Mouse (Mus musculus): Measurements from ENCODE around the gene Stard9. TPM values are rescaled to one million over a fixed set of nuclear protein-coding genes. Genes with fewer than 3 reads are reported as not detected.

Stard9 gene
- polyA plus RNA-seq, 1 experiment from 2014 or later: 3.6 TPM

GRCm38 (mm10) chr2:120710154-120710553, 81.2 kb downstream of the Stard9 start:
- no peaks in the 10 kb centered on the region for H3K27me3 ChIP-seq (ENCODE audit: control insufficient read depth, insufficient read depth, low read length)
- H3K27ac ChIP-seq (ENCODE audit: low read length): no peak overlapping the region
- H3K4me3 ChIP-seq (ENCODE audit: low read length): no peak overlapping the region
- WGBS: 70% methylated on average over 3 of the region's 3 CpGs
- H3K9me3 ChIP-seq (replicated peaks; ENCODE audit: control insufficient read depth, low read length): no peaks in the 10 kb centered on the region
- H3K4me2 ChIP-seq (ENCODE audit: low read depth, low read length): no peak overlapping the region
- H3K36me3 ChIP-seq (ENCODE audit: control insufficient read depth, insufficient read depth): peaks cover 23% of the 10 kb centered on the region
- peaks cover 5% of the 10 kb centered on the region for H3K4me1 ChIP-seq (ENCODE audit: control insufficient read depth, insufficient read depth, low read length)
- H3K9ac ChIP-seq (ENCODE audit: low read length): no peak overlapping the region
- 0 out of 2 replicates have a peak, but pooled peaks have one; percentile 16 for ATAC-seq (replicated peaks; ENCODE audit: extremely low read depth, insufficient read depth, low FRiP score)

GRCm38 (mm10) chr2:120710948-120711347, 82.0 kb downstream of the Stard9 start:
- Histone ChIP-seq H3K36me3 (ENCODE audit: control insufficient read depth, insufficient read depth) (peaks cover 24% of the 10 kb centered on the region), H3K4me2 (ENCODE audit: low read depth, low read length) (no peak overlapping the region), H3K27me3 (ENCODE audit: control insufficient read depth, insufficient read depth, low read length) (no peaks in the 10 kb centered on the region), H3K27ac (ENCODE audit: low read length) (no peak overlapping the region), H3K4me3 (ENCODE audit: low read length) (no peak overlapping the region), H3K9me3 (replicated peaks; ENCODE audit: control insufficient read depth, low read length) (no peaks in the 10 kb centered on the region), H3K4me1 (ENCODE audit: control insufficient read depth, insufficient read depth, low read length) (peaks cover 5% of the 10 kb centered on the region), H3K9ac (ENCODE audit: low read length) (no peak overlapping the region)
- ATAC-seq (replicated peaks; ENCODE audit: extremely low read depth, insufficient read depth, low FRiP score): no peak
- 54% methylated on average over 3 of the region's 3 CpGs for WGBS

GRCm38 (mm10) chr2:120713441-120713840, 84.5 kb downstream of the Stard9 start:
- Histone ChIP-seq H3K9me3 (replicated peaks; ENCODE audit: control insufficient read depth, low read length) (no peaks in the 10 kb centered on the region), H3K27ac (ENCODE audit: low read length) (no peak overlapping the region), H3K27me3 (ENCODE audit: control insufficient read depth, insufficient read depth, low read length) (no peaks in the 10 kb centered on the region), H3K4me3 (ENCODE audit: low read length) (no peak overlapping the region), H3K36me3 (ENCODE audit: control insufficient read depth, insufficient read depth) (peaks cover 40% of the 10 kb centered on the region), H3K4me2 (ENCODE audit: low read depth, low read length) (no peak overlapping the region), H3K9ac (ENCODE audit: low read length) (no peak overlapping the region), H3K4me1 (ENCODE audit: control insufficient read depth, insufficient read depth, low read length) (peaks cover 5% of the 10 kb centered on the region)
- ATAC-seq (replicated peaks; ENCODE audit: extremely low read depth, insufficient read depth, low FRiP score): no peak
- 97% methylated on average over 3 of the region's 3 CpGs for WGBS

GRCm38 (mm10) chr2:120718496-120718895, 89.6 kb downstream of the Stard9 start:
- no peaks in the 10 kb centered on the region for H3K9me3 ChIP-seq (replicated peaks; ENCODE audit: control insufficient read depth, low read length)
- no peaks in the 10 kb centered on the region for H3K27me3 ChIP-seq (ENCODE audit: control insufficient read depth, insufficient read depth, low read length)
- 90% methylated on average over 8 of the region's 8 CpGs for WGBS
- peaks cover 11% of the 10 kb centered on the region for H3K4me1 ChIP-seq (ENCODE audit: control insufficient read depth, insufficient read depth, low read length)
- no peak overlapping the region for H3K27ac ChIP-seq (ENCODE audit: low read length)
- peaks cover 73% of the 10 kb centered on the region for H3K36me3 ChIP-seq (ENCODE audit: control insufficient read depth, insufficient read depth)
- no peak overlapping the region for H3K4me2 ChIP-seq (ENCODE audit: low read depth, low read length)
- no peak for ATAC-seq (replicated peaks; ENCODE audit: extremely low read depth, insufficient read depth, low FRiP score)
- no peak overlapping the region for H3K4me3 ChIP-seq (ENCODE audit: low read length)
- H3K9ac ChIP-seq (ENCODE audit: low read length): no peak overlapping the region

- Histone ChIP-seq H3K9me3 (replicated peaks; ENCODE audit: control insufficient read depth, low read length) (no peaks in the 10 kb centered on the region), H3K4me3 (ENCODE audit: low read length) (no peak overlapping the region), H3K36me3 (ENCODE audit: control insufficient read depth, insufficient read depth) (peaks cover 78% of the 10 kb centered on the region), H3K27me3 (ENCODE audit: control insufficient read depth, insufficient read depth, low read length) (no peaks in the 10 kb centered on the region), H3K4me2 (ENCODE audit: low read depth, low read length) (no peak overlapping the region), H3K9ac (ENCODE audit: low read length) (no peak overlapping the region), H3K4me1 (ENCODE audit: control insufficient read depth, insufficient read depth, low read length) (peaks cover 16% of the 10 kb centered on the region), H3K27ac (ENCODE audit: low read length) (no peak overlapping the region)
- 87% methylated on average over 6 of the region's 6 CpGs for WGBS
- ATAC-seq (replicated peaks; ENCODE audit: extremely low read depth, insufficient read depth, low FRiP score): no peak
Measured at GRCm38 (mm10) chr2:120720821-120721220, 91.9 kb downstream of the Stard9 start.

GRCm38 (mm10) chr2:120721911-120722310, 93.0 kb downstream of the Stard9 start:
- H3K4me1 ChIP-seq (ENCODE audit: control insufficient read depth, insufficient read depth, low read length): peaks cover 16% of the 10 kb centered on the region
- no peaks in the 10 kb centered on the region for H3K9me3 ChIP-seq (replicated peaks; ENCODE audit: control insufficient read depth, low read length)
- no peak overlapping the region for H3K4me2 ChIP-seq (ENCODE audit: low read depth, low read length)
- H3K27me3 ChIP-seq (ENCODE audit: control insufficient read depth, insufficient read depth, low read length): no peaks in the 10 kb centered on the region
- no peak overlapping the region for H3K4me3 ChIP-seq (ENCODE audit: low read length)
- no peak for ATAC-seq (replicated peaks; ENCODE audit: extremely low read depth, insufficient read depth, low FRiP score)
- 89% methylated on average over 2 of the region's 2 CpGs for WGBS
- no peak overlapping the region for H3K9ac ChIP-seq (ENCODE audit: low read length)
- no peak overlapping the region for H3K27ac ChIP-seq (ENCODE audit: low read length)
- peaks cover 84% of the 10 kb centered on the region for H3K36me3 ChIP-seq (ENCODE audit: control insufficient read depth, insufficient read depth)

- 34% methylated on average over 8 of the region's 8 CpGs for WGBS
- Histone ChIP-seq H3K27ac (ENCODE audit: low read length) (peak overlapping the region; percentile 35), H3K36me3 (ENCODE audit: control insufficient read depth, insufficient read depth) (peaks cover 87% of the 10 kb centered on the region), H3K9me3 (replicated peaks; ENCODE audit: control insufficient read depth, low read length) (no peaks in the 10 kb centered on the region), H3K27me3 (ENCODE audit: control insufficient read depth, insufficient read depth, low read length) (no peaks in the 10 kb centered on the region), H3K4me1 (ENCODE audit: control insufficient read depth, insufficient read depth, low read length) (peaks cover 16% of the 10 kb centered on the region), H3K4me3 (ENCODE audit: low read length) (no peak overlapping the region), H3K9ac (ENCODE audit: low read length) (no peak overlapping the region), H3K4me2 (ENCODE audit: low read depth, low read length) (no peak overlapping the region)
- 0 out of 2 replicates have a peak, but pooled peaks have one; percentile 39 for ATAC-seq (replicated peaks; ENCODE audit: extremely low read depth, insufficient read depth, low FRiP score)
Measured at GRCm38 (mm10) chr2:120722491-120722890, 93.6 kb downstream of the Stard9 start.

- Histone ChIP-seq H3K27ac (ENCODE audit: low read length) (no peak overlapping the region; the same call in 1 of the 2 replicates), H3K4me1 (ENCODE audit: control insufficient read depth, insufficient read depth, low read length) (peaks cover 19% of the 10 kb centered on the region), H3K36me3 (ENCODE audit: control insufficient read depth, insufficient read depth) (peaks cover 85% of the 10 kb centered on the region), H3K9me3 (replicated peaks; ENCODE audit: control insufficient read depth, low read length) (no peaks in the 10 kb centered on the region), H3K9ac (ENCODE audit: low read length) (no peak overlapping the region), H3K4me2 (ENCODE audit: low read depth, low read length) (no peak overlapping the region), H3K4me3 (ENCODE audit: low read length) (no peak overlapping the region), H3K27me3 (ENCODE audit: control insufficient read depth, insufficient read depth, low read length) (no peaks in the 10 kb centered on the region)
- no peak for ATAC-seq (replicated peaks; ENCODE audit: extremely low read depth, insufficient read depth, low FRiP score)
- 61% methylated on average over 4 of the region's 4 CpGs for WGBS
Measured at GRCm38 (mm10) chr2:120723621-120724020, 94.7 kb downstream of the Stard9 start.

- Histone ChIP-seq H3K9me3 (replicated peaks; ENCODE audit: control insufficient read depth, low read length) (no peaks in the 10 kb centered on the region), H3K4me2 (ENCODE audit: low read depth, low read length) (no peak overlapping the region), H3K9ac (ENCODE audit: low read length) (no peak overlapping the region), H3K36me3 (ENCODE audit: control insufficient read depth, insufficient read depth) (peaks cover 81% of the 10 kb centered on the region), H3K4me1 (ENCODE audit: control insufficient read depth, insufficient read depth, low read length) (peaks cover 24% of the 10 kb centered on the region), H3K27ac (ENCODE audit: low read length) (no peak overlapping the region), H3K27me3 (ENCODE audit: control insufficient read depth, insufficient read depth, low read length) (no peaks in the 10 kb centered on the region), H3K4me3 (ENCODE audit: low read length) (no peak overlapping the region)
- ATAC-seq (replicated peaks; ENCODE audit: extremely low read depth, insufficient read depth, low FRiP score): no peak
- 66% methylated on average over 6 of the region's 6 CpGs for WGBS
Measured at GRCm38 (mm10) chr2:120724176-120724575, 95.3 kb downstream of the Stard9 start.
